Mouse (Mus musculus): Measurements from ENCODE around the gene Barhl2.

The Barhl2 gene

DNA sequence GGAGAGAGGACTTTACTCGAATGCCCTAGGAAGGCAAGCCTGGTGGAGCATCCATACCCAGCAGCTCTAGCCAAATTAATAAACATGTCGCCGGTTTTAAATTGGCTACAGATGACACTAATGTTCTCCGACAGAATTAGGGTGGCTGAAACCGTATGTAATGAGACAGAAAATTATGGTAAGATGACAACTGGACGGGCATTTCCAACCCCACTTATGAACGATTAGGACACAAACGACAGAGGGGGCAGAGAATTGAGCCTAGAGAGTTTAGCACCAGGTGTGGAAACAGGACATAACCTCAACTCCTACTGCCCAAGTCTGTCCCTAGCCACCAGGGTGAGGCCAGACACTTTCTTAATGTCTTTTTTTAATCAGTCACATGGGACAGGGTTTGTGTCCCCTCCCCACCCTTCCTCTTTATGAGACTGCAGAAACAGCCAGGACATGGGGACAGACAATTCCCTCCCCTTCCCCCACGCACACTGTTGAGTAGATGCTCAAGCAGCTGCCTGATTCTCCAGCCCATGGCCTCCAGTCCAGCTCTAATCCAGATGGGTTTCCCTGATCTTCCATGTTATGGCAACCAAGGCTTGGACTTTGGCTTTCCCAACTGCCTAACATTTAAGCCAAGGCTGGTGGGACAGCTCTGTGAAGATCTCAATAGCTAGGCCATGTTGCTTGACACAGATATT is 3.4 kb downstream of the Barhl2 start:
- DNase-seq (ENCODE audit: low spot score), result no peak

DNA sequence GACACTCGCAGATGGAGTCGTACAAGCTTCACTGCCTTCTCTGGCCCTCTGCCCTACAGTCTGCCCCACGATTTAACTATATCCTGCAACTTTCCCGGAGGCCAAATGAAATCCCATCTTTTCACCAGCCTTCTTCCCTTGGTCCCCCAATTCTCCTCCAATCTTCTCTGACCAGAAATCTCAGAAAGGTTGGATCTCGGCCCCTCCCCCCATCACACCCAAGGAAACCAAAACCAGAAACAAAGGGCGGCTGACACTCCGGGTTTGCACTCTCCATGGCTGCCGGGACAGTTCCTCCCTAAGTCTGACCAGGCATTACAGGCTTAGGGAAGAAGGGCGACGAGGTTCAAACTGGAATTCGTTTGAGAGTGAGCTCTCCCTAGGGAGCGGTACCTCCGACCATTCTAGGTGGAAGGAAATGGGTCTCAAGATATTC is 4.1 kb downstream of the Barhl2 start:
- DNase-seq (ENCODE audit: low spot score), result no peak

DNA sequence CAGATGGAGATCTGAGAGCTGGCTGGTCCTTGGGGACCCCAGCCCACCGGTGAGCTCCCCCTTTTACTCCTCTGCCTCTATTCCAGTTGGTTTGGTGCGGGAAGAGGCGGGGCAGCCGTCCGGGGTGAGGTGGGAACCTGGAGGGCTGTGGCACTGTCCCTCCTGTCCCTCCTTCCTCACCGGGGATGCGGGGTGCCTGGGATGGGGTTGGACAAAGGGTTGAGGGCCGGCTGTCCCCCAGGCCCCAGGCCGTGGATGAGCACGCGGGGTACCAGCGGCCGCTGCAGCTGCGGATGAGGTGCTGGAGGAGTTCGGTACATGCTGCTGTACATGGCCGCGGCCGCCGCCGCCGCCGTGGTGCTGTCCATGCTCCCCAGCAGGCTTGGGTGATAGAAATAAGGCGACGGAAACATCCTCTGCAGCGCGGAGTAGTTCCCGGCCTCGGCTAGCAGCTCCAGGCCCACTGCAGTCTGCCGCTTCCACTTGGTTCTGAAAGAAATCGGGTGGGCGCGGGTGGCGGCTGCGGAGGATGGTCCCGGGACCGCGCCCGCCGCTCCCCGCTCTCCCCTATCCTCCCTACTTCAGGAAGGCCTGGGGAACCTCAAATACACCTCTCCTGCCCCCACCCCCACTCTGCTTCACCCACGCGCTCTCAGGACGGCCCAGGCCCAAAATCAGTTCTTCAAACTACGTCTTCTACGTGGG is 4.6 kb downstream of the Barhl2 start:
- no peak for DNase-seq (ENCODE audit: low spot score)

DNA sequence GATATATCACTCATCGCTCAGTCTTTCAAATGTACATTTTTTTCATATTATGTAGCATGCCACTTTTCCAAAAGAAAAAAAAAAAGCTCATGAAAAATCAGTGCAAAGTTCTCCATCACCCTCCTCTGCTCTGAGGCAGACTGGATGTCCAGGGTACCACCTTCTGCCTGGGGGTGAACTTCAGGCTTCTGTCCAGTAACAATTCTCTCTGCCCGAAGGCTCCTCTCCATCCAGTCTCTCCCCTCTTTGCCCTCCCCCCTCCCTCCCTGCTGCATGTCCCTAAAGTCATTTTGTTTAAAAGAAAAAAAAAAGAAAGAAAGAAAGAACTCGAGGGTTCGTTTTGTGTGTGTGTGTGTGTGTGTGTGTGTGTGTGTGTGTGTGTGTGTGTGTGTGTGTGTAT is 5.3 kb downstream of the Barhl2 start:
- DNase-seq (ENCODE audit: low spot score), result no peak

DNA sequence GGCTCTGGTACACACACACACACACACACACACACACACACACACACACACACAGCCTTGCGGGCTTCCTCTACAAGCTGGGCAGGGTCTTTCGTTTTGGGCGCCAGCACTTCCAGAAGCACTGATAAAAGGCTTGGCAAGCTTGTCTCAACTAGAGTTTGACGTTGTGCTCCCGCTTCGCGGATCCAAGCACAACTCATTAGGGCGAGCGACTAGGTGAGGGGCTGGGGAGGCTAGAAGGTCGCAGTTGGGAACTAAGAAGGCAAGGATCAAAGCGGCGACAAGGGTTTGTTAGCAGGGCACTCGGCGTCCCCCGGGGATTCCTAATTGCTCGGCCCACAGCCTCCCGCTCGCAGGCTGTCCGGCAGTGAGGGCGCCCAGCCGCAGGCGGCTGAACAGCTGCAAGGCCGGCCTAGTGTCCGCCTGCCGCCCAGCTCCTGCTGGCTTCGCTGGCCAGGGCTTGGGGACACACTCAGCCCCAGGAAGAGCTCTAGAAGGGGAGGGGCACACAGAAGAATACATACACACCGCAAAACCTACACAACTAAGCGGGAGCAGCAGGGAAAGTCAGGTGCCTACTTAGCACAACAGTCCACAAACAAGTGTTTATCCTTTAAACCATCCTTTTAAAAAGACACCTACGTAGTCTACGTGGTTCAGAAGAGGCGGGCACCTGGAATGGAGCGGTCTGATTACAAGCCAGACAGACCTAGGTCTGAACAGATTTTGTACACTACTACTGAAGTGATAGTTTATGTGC is 6.1 kb downstream of the Barhl2 start:
- no peak for DNase-seq (ENCODE audit: low spot score)

DNA sequence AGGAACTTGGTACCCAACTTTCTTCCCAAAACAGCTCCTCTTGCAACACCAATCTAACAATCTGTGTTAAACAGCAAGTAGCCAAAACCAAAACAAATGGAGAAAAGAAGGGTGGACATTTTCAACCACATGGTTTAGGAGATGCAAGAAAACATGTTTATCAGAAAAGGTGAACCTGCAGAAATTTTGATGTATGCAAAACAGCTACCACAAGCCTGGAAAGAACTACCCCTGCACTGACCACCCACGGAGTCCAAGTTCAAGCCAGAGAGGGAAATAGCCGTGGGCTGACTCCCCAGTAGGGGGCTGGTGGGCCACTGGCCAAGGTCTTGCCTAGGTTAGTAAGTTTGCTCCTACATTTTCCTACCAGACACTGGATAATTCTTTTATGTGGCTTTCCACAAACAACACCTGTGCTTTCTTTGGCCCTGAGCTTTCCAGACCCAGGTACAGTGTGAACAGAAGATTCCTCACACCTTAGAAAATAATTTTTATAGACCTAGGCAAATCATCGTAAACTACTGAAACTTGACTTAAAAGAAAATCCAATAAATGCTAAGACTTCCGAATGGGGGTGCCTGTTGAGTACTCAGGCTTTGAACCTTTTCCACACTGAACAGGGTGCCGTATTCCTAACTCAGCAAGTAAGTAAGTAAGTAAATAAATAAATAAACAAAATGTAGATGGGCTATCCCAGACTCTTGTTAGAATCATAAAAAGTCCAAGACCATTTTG is 7.4 kb downstream of the Barhl2 start:
- no peak for DNase-seq (ENCODE audit: low spot score)

DNA sequence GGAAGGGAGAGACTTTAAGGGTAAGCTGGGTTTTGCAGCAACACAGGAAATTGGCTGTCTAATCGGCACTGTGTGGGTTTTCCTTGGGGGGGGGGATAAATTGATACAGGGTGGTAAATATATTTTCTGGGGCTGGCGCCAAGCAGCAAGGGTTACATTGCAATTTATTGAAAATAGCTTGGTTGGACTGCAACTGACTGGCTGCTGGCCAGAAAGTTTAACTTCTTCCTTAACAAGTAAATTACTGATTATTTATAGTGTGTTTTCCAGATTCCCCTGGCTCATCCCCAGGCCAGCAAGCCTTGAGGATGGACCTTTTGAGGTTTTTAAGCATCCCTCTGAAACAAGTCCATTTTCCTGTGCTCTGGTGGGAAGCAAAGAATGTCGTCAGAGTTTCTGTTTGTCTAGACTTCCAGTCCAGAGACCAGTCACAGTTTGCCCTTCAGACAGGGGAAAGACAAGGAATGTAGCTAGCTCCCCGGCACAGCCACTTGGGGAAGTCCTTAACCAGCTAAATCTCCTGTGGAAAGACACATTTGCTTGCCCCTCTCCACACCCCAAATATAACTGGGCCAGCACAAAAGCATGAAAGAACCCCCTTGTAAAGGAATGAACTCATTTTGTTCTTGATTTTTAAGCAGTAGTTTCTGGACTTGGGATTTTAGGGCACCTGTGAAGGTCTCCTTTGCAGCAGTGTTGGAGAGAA is 8.1 kb downstream of the Barhl2 start:
- no peak for DNase-seq (ENCODE audit: low spot score)

DNA sequence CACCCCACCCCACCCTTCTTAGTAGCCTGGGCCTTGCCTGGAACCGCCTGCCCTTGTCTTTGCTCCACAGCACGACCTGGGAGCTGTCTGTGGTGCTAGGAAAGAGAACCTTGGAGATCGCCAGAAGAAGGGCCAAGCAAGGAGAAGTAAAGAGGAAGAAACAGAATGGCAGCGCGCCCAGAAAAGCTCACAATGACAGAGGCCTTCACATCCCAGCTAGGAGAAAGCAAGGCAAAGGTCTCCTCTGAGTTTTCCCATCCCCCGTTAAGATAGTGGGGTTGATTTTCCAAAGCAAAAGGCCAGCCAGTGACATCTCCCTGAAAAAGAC is 9.2 kb downstream of the Barhl2 start:
- no peak for DNase-seq (ENCODE audit: low spot score)

DNA sequence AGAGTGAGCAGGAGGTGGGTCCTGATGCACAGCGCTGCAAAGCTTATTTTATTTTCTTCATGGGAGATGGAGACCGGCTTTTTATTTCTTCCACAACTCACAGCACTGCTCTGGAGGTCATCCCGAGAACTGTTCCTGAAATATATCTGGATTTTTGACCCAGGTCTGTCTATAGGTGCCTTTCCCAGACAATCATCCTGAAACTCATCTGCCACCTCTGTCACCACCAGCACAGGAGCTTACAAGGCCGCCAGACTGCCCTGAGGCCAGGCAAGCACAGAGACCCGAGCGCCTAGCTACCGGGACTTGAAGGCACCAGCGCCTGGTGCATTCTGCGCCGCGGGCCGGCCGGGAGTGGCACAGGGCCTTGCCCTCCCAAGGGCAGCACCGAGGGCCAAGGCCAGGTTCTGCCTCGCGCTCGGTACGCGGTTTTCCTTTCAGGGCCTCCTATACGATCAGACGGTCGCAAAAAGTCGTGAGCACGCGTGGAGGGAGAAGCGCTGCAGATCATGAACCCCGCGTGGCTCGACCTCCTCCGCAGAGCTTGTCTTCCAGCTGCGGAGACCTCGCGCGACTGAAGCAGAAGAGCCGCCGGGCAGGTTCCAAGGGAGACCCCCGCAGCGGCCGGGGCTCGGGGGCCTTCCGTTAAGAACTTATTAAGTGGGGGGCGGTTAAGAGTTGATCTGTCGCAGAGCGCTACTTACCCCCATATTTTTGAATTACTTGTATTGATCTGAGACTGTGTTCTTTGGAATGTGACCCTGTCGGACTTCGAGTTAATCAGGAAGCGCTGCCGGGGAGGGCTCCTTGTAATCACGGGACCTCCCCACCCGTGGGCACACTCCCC is 9.8 kb downstream of the Barhl2 start:
- no peak for DNase-seq (ENCODE audit: low spot score)

DNA sequence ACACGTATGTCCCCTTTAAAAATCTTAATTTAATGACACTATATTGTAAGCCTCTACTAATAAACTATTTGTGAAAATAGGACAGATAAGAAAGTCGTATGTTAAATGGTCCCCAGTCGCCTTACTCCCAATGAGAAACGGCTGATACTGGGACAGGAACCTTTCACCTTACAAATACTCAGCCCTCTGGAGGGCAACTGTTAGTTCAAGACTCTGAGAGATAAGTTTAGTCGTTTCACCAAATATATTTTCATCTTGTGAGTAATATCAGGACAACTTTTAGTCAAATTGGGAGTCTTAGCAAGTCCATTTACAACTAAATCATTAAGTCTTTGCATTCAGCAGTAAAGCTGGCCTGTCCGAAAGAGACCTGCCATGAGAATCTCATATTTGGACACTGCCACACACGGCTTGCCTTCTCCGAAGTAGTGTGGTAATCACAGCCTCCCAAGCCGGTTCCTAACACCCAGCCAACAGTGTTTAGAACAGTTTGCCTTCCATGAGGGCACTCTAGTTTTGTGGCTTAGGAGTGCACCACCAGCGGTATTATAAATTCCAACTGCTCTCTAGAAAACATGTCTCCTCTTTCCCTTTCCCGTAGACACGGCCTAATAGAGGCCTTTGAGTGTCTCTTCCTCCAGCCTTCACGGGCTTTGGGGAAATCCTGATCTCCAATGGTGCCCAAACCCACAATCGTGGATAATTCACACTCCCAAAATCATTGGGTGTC is 10.7 kb downstream of the Barhl2 start:
- DNase-seq (ENCODE audit: low spot score), result no peak

DNA sequence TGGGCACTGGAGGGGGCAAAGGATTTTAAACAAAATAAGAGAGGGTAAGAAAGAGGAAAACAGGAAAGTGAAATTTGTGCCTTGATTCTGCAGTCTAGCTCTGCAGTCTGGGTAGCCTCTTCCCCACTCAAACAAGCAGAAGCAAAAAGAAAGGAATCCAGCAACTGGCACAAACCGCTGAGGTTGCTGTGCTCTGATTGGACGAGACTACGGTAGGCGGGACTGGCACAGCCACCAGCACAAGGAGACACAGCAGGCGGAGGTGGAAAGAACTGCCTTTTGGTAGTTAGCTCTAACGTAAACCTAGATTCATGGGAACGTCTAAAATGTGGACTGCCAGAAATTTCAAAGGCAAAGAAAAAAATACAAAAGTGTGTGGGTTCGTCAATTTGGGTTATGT is 11.4 kb downstream of the Barhl2 start:
- DNase-seq (ENCODE audit: low spot score), result no peak

DNA sequence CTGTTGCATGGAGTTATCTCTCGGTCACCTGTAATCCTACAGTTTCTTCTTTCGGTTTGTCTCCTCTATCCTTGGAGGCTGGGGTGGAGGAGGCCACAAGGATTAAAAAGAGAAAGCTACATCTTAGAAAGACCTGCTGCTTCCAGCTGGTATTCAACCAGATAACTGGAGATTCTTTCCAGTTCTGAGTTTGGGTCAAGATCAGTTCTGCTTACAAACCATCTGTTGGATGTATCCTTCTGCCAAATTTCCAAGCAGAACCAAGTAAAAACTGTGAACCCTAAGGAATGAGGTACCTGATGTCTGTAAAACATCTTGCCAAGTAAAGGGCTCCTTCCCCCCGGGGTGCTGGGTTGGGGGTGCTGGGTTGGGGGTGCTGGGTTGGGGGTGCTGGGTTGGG is 12.3 kb downstream of the Barhl2 start:
- no peak for DNase-seq (ENCODE audit: low spot score)

DNA sequence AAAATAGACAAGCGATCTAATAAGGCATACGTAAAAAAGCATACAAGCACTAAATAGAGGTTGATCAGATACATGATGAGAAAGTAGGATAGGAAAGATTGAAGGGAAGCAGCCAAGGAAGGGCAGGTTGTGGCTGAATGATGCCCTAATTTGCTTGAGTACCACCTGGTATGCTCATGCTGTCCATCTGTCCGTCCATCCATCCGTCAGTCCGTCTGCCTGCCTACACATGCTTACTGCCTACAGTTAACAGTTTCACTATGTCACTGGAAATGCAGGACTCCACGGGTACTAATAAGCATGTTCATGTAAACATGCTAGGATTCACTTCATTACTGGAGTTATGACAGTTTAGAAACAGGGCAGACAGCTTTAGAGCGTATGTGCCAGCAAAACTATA is 19.1 kb downstream of the Barhl2 start:
- DNase-seq (ENCODE audit: low spot score), result no peak

DNA sequence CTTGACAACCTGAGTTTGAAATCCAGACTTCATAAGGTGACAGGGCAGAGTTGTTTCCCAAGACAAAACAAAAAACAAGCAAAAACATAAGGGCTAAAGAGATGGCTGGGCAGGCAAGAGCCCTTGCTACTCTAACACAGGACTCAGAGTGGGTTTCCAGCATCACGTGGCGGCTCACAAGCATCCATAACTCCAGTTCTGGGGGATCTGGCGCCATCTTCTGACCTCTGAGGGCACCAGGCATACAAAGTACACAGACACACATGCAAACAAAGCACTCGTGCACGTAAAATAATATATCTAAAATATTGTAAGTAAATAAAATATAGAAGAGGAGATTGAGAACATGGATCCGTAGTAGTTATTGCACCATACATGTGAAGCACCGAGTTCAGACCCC is 31.9 kb downstream of the Barhl2 start:
- no peak for DNase-seq (ENCODE audit: low spot score)

DNA sequence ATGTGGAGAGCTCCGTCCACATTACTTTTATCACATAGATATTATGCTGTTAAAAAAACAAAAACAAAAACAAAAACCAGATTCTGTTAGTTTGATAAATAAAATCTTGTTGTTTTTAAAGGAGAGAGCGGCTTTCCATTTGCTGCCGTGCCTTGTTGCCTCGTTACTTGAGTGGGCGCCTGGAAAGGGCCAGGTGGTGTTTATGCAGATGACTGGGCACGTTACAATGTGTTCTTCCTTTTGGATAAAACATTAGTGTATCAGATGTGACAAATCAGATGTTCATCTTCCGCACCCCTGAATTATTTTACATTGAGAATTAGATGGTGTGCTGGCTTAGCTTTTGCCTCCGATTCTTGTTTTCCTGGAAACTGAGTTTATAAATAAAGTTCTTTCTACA is 37.1 kb downstream of the Barhl2 start:
- DNase-seq (ENCODE audit: low spot score), result no peak

DNA sequence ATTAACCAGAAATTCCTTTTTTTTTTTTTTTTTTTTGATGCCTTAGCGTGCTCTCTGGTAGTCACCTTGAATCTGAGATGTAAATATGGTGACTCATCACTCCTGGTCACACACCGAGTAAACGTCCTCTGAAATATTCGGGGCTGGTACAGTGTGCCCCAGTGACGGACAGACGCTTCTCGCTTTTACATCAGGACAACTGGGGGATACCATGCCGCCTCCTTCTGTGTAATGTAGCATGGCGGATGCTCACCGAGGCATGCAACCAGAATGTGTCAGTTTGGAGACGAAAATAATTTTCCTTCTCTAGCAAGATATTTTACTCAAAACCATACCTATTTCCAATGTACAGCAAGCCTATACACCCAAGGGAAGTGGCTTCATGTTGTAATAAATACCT is 37.6 kb downstream of the Barhl2 start:
- no peak for DNase-seq (ENCODE audit: low spot score)

DNA sequence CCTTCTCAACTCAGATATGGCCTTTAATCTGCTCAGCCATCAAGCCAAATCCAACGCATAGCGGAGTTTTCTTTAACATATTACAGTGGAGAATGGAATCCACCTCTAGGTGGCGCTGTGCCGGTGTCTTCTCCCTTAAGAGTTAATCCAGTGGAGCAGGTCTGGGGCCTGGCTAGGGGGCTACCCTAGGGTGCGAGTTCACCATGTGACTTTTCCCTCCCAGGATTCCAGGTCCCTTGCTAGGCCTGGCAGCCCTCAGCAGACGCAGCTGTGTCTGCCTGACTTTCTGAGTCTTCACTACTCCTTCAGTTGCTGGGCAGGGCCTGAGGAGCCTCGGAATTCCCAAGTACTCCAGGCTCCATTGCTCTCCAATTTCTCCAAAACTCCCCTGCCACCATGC is 40.8 kb downstream of the Barhl2 start:
- no peak for DNase-seq (ENCODE audit: low spot score)

DNA sequence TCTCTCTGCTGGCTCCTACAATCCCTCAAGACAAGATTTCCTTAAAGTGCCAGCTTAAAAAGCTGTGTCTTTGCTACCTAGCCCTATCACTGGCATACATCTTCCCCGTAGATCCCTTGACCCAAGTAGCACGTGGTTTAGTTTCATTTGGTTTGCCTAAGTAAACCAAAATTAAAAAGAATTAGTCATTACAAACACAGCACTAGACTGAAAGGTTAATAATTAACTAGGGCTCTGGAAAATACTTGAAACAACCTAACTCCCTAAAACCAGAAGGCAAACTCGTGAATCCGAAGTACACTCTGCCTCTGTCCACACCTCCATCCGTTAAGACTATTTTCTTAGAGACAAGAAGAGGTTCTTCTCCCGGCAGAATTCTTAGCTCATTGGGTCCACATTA is 41.4 kb downstream of the Barhl2 start:
- DNase-seq (ENCODE audit: low spot score), result no peak

DNA sequence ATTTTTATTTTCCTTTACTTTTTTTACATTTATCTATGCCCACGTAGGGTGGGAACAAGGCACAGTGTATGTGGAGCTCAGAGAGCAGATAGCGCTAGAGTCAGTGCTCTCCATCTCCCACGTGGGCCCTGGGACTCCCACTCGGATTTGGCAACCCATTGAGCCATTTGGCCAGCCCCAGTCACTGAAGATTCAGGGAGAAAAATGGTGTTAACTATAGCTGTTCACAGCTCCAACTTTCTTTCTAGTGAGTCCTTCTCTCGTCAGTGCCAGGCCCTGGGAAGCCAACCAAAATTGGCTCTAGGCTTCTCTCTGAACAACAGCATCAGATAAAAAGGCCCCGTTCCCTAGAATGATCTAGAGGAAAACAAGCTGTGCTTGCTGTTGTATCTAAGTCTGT is 42.2 kb downstream of the Barhl2 start:
- DNase-seq (ENCODE audit: low spot score), result no peak

DNA sequence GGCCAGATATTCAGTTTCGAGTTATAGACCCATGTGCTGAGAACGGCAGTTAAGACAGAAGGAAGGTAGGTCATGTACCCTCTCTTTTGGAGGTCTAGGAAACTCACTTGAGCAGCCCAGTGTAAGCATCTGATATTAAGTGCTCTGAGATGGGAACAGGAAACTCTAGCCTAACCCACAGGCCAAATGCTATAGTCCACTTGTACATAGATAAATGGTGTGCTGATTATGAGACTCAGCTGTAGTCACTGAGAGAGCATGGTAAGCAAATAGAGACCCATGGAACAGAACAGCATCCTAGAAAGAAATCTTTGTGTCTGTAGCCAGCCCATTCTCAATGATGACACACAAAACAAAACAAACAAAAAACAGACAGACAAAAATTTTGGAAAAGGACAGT is 55.2 kb downstream of the Barhl2 start:
- DNase-seq (ENCODE audit: low spot score), result no peak

All from T-cell, adult 2 months (primary cell).